Mouse (Mus musculus) R1 (cell line): ENCODE data around the gene Prpf19.

Experiments
- DNase-seq: peaks from one replicate; pipeline ENCODE4 v3.0.0-alpha.2; 2018; ENCODE audit warnings: low read depth, low spot score

The Prpf19 gene

DNA sequence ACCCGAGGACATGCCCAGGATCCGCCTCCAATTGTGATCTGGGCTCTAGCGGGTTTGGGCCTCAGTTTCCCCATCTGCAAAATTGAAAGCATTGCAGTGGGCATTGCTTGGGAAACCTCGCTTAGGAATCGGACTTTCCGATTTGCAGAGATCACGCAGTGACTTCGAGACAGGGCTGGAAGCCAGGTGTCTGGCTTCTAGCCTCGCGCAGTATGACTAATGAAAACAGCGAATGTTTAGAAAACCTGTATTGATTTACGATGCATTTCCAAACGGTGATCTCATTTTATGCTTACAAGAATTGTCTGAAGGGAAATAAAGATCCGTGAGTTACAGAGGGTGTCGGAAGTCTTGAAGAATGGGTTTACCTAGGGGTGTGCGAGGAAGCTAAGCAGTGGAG lies 677 bp downstream of the Prpf19 start:
- no peak for DNase-seq

DNA sequence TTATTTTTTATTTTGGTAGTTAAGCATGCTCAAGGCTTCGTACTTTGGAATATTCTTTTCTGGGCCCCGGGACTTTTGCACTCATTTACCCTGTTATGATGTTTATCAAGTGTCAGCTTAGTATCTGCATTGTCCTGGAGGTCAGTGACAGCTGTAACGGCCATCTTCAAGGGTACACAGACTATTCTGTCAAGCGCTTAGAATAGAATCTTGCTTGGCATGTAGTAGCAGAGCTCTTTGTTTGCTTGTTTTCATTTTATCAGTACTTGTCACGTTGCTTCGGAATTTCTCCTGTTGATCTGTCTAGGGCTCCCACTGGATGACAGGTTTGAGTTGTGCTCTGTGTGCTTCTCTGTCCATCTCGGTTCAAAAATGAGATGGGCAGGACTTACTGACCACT lies 1.8 kb downstream of the Prpf19 start:
- DNase-seq = no peak

DNA sequence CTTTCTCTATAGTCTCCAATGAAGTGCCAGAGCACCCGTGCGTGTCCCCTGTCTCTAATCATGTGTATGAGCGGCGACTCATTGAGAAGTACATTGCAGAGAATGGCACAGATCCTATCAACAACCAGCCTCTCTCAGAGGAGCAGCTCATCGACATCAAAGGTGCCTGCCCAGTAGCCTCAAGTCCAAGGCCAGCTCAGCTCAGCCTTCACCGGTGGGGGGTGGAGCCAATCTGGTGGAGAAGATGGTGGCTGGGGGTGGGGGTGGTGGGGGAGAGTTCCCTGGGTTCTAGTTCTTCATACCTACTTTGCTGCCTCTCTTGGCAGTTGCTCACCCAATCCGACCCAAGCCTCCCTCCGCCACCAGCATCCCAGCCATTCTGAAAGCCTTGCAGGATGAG lies 2.5 kb downstream of the Prpf19 start:
- DNase-seq = no peak

GRCm38 (mm10) chr19:10900315-10900714 lies 5.3 kb downstream of the Prpf19 start:
- DNase-seq = no peak

- no peak for DNase-seq
These were observed 6.0 kb downstream of the Prpf19 start for GRCm38 (mm10) chr19:10901046-10901445.

DNA sequence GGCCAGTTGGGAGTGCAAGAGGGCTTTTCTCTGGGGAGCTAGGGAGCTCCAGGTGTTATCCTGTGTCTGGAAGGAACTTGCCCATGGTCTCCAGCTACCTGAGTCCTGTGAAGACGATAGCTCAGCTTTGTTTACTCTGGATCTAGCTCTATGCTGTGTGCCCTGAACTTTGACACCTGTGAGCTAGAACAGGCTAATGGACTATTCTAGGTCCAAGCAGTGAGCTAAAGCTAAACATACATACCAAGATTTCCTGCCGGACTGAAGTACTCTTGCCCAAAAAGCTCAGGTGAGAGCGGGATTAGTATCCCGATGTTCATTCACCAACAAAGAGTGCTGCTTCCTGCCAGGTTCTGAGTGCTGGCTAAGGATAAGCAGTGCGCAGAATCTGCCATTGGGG lies 9.5 kb downstream of the Prpf19 start:
- DNase-seq = no peak

DNA sequence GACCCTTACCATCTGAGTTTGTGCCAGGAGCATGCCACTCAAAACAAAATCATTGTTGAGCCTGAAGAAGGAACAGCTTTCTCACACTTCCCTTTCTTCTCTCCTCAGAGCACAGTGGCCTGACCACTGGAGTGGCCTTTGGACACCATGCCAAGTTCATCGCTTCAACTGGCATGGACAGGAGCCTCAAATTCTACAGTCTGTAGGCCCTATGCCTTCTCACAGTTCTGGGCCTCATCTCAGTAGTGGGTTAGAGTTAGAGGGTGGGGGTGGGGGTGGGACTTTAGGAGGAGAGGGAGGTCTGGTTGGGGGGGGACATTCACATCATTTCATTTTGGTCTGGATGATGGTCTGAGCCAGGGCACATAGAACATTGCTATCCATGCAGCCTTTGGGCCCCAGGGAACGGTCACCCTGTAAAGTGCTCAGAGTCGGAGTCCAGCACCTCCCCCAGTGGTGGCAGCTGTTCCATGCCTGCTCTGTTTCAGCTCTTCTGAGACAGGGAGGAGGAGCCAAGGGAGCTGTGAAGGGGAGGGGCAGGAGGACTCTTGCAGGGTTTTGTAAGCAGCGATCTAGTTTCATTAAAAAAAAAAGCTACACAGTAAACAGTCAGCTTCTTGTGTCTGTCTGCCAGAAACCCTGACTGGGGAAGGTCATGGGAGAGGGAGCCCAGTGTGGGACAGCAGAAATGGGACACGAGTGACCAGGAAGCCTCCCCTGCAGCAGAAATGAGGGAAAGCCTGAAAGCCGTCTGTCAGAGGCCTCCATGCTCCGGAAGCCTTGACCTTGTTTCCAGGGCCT lies 10.1 kb downstream of the Prpf19 start:
- peak; percentile 62 for DNase-seq

GRCm38 (mm10) chr19:10905728-10906000 lies 10.6 kb downstream of the Prpf19 start:
- no peak for DNase-seq

DNA sequence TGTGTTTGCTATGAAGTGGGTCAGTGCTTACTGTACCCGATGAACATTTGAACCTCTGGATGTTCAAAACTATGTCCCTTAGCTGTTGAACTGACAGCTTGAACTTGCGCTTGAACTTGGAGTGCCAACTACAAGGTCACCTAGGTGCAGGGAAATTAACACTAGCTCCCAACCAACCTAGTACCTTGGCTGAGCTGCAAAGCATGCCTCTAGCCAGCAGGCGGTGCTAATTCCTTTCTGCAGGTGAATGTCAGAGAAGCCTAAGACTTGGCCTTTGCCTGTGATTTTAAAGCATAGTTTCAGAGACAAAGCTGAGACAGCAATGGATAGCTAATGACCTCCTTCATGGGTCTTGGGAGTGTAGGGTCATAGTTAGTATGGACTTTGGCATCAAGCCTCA lies 12.9 kb downstream of the Prpf19 start:
- DNase-seq = peak; percentile 57

- no peak for DNase-seq
These were observed 14.2 kb downstream of the Prpf19 start for GRCm38 (mm10) chr19:10909087-10909721.

GRCm38 (mm10) chr19:10914291-10914690 lies 19.3 kb downstream of the Prpf19 start:
- DNase-seq = no peak

DNA sequence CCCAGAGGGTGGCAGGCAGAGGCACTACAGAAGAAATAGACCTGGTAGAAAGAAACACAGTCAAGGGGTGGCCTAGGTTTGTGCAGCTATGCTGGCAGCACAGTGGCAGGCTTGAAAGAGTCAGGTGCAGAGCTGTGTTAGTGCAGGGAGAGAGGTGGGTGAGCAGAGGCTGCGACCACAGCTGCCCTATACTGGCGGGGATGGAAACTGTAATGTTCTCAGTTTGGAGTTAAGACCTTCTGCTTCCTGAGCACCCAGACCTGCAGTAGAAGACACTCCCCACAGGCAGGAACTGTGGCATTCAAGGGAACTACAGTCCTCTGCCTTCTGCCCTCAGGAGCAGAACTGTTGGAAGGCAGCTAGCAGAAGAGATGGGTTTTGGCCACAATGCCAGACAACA lies 19.8 kb downstream of the Prpf19 start:
- no peak for DNase-seq

GRCm38 (mm10) chr19:10916506-10916905 lies 21.5 kb downstream of the Prpf19 start:
- DNase-seq = no peak

GRCm38 (mm10) chr19:10918321-10918991 lies 23.4 kb downstream of the Prpf19 start:
- DNase-seq = no peak

- no peak for DNase-seq
These were observed 25.5 kb downstream of the Prpf19 start, which contains the start of gene Zp1 for GRCm38 (mm10) chr19:10920532-10920931. Gene Zp1, minus strand, starts transcription at chr19:10920632.

GRCm38 (mm10) chr19:10921058-10921457 lies 26.0 kb downstream of the Prpf19 start:
- no peak for DNase-seq

DNA sequence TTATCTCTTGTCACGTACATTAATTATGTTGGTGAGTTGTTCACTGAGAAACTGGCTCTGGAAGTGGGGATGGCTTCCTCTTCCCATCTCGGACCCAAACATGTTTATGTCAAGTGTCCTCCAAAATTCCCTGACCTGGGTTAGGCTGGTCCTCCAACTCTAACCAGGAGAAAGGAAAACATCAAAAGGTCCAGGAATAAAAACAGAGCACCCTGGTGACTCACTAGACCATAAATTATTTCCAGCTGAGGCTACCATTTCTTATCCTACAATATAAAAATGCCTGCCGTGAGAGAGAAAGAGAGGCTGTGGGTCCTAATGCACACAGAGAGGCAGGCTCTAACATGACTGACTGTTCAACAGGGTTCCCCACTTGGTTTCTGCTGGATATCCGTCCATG lies 29.2 kb downstream of the Prpf19 start:
- DNase-seq = no peak

- no peak for DNase-seq
These were observed 31.1 kb downstream of the Prpf19 start for GRCm38 (mm10) chr19:10926123-10926621.

DNA sequence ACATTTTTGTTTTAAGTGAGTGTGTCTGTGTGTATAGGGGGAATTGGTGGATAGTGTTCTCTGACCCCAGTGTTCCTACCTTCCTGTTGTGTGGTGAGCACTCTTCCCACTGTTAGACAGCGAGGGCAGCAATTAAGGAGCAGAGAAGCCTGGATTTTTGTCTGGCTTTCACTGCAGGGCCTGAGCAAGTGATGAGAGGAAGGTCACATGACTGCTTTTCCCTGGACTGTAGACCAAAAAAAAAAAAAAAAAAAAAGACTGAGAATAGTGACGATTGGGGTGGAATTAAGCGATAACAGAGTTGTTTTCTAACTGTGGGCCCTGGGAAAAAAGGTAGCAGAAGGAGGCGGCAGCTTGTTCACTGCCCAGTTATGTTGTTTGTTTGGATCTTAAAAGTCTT lies 31.6 kb downstream of the Prpf19 start:
- DNase-seq = no peak

- no peak for DNase-seq
These were observed 35.6 kb downstream of the Prpf19 start for GRCm38 (mm10) chr19:10930641-10931040.

DNA sequence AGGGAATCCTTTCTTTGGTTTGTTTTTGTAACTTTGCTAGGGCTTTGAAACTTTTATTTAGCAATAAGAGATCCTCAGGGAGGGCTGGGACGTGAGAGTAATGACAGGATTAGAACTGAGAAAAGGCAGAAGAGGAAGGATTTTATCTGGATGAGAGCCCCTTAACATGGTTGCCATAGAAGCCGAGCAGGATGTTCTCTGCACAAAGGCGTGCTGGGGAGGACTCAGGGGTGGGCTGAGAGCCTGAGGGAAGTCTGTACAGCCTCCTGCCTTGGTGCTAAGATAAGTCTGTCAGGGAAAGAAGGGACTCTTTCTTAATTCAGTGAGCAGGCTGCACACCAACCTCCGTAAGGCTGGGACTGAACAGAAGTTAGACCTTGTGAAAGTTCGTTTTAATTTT lies 40.0 kb downstream of the Prpf19 start:
- no peak for DNase-seq

DNA sequence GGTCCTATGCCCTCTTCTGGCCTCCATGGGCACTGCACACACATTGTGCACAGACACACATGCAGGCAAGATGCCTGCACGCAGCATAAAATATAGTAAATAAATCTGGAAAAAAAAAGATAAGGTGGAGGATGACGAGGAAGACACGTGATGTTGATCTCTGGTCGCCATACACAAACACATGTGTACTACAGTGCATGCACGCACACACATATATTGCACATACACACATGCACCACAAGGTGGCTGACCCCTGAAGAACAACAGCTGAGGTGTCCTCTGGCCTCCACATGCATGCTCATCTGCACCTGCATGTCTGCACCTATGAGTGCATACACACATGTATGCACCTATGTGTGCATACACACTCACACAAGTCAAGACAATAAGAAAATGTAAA lies 41.0 kb downstream of the Prpf19 start:
- DNase-seq = peak; percentile 51

DNA sequence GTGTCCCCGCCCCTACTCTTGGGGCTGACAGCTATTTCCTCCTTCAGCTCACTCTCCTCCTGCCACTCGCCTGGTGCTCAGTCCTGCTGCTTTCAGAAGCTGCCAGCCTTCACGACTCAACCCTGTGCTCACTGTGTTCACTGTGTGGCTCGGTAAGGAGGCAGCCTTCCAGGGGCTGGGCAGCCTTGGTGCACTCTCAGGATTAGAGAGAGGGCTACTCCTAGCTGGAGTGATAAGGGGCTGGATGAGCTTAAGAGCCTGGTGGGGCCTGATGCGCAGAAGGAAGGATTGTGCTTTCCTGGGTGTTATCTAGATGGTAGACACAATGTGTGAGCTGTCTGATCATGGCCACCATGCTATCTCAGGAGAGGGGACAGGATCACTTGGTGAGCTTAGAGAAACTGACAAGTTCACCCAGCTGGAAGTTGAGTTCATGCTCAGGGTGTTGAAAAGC lies 42.1 kb downstream of the Prpf19 start, which contains the start of gene Ptgdr2:
TSS of gene Ptgdr2 (plus strand) at position 51 of the 454 bp plus-strand sequence.
- DNase-seq = no peak
